Mouse (Mus musculus): ENCODE data around the gene Sox5.

Sox5 gene

DNA sequence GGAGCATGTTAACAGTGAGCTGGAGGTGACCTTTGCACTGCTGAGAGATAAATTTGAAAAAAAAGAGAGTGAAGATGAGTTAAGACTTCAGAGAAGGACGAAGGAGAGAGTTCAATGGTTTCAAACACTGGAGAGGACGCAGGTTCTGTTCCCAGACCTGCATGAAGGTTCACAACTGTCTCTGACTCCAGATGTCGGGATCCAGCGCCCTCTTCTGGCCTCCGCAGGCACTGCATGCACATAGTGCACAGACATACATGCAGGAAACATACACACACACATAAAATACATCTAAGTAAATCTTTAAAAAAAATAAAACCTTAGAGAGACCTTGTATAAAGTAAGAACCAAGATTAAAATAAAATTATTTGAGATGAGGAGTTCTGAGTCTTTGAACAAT lies 352.5 kb downstream of the Sox5 start:
- no peak for DNase-seq (ENCODE audit: low read depth)

DNA sequence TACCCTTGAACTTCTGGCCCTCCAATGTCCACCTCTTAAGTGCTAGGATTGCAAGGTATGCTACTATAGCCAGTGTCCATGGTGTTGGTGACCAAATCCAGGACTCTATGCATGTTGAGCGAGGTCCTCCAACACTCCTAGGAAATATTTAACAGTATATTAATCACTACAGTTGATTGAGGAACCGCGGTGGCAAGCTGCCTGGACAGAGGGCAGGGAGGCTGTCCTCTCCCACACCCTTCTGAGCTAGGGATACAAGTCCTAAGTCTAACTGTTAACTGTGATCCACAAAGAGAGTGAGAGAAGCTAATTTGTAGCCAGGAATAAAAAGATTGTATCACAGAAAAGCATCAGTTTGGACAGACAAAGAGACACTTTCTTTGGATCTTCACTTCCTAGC lies 373.7 kb downstream of the Sox5 start:
- DNase-seq (ENCODE audit: low read depth) = no peak

DNA sequence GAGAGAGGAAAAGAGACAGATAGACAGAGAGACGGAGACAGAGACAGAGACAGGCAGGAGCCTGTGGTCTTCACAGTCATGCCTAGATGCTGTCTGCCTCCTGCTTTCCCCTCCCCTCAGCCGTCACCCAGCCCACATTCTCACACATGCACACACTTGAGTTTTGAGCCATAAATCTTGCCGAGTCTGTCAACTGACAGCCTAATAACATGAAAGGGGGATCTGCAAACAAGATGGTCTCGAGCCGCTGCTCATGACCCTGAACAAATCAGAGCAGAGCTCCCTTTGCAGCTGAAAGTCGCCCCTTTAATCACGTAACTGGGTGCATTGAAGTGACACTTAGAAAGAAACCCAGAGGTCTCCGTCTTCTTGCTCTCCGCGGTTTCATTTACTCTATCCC lies 383.7 kb downstream of the Sox5 start:
- no peak for DNase-seq (ENCODE audit: low read depth)

DNA sequence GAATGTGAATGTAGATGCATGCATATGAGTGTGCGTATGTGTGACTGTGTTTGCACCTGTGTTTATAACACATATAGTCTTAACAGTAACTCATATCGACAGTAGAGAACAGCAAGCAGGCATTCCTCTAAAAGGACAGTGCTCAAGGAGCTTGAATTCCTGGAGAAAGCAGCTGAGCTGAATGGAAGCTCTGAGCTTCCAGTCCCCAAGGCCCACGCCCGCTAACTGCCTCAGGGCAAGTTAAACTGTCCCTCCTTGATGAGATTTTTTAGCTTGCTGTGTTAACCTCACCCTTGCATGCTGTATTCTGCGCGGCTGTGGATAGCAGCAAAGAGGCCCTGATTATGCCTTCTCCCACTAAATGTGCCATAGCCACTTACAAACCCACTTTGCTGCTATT lies 388.6 kb downstream of the Sox5 start:
- no peak for DNase-seq (ENCODE audit: low read depth)

DNA sequence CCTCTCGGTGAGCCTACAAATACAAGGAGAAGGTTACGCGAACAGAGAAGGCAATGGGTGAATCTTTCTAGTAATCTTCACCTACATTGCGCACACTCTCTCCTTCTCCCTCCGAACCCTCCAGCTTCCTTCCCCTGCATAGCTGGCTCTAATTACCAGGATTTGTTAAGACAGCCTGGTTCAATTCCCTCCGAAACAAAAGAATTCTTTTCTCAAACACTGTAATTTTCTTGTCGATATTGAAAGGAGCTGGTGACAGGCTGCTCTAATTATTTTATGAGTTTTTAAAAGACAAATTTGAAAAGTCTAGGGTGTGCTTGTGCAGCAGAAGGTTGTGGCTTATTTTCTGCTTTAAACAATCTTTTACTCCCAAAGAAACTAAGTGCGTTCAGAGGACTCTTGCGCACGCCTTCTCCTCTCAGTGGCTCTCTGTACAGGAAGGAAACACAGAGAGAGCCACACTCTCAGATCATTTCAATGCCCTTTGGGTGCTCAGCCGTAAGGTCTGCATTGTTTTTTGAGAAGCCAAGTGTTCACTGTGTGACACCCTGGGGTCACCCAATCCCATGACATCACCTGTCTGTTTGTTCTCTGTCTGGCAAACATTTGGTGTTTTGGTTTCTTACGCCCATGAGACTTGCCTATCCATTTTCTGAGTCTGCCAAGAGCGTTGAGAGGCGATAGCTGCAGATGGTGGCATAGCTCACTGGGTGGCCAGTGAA lies 392.3 kb downstream of the Sox5 start:
- no peak for DNase-seq (ENCODE audit: low read depth)

DNA sequence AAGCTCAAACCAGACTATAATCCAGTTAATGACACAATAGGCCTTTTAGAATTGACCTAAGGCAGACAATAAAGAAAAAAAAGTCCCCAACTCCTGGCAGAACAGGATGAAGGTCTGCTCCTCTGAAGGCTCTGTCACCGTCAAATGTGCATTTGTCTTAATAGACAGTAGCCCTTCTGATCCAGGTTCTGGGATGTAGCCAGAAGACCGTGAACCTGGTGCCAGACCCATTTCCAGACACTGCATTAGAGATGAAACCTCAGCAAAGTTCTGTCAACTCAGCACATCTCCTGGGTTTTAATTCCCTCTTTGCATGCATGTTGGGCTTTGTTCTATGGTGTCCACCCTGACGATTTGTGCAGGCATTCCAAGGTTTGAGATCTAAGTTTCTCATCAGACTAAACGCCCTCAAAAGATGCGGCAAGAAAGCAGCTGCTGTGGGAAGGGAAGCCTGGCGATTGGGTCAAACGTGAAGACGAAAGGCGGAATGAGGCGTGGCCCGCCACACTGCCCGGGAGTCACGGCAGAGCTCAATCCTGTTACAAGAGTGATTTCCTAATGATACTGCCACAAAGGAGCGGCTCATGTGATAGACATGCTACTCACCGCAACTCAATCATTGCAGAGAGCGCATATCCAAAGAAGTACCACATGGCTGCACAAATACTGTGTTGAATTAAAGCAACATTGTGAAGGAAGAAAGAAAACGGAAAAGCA lies 394.1 kb downstream of the Sox5 start:
- no peak for DNase-seq (ENCODE audit: low read depth)

DNA sequence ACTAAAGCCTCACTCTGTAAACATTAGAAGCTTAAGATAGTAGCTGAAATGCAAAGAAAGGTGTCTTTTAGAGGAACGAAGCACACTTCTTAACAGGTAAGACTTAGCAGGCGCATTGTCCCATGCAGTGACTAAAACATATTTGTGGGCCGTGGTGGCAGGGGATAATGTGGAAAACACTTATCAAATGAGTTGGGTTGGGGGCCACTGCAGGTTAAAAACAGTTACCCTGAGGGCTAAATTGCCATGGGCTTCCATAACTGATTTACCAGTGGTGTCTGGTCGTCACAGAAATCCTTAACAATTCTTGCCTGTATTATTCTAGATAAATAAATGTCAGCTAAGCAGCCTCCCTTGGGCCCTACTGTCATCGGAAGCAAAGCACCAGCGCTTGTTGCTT lies 401.1 kb downstream of the Sox5 start:
- DNase-seq (ENCODE audit: low read depth) = no peak

DNA sequence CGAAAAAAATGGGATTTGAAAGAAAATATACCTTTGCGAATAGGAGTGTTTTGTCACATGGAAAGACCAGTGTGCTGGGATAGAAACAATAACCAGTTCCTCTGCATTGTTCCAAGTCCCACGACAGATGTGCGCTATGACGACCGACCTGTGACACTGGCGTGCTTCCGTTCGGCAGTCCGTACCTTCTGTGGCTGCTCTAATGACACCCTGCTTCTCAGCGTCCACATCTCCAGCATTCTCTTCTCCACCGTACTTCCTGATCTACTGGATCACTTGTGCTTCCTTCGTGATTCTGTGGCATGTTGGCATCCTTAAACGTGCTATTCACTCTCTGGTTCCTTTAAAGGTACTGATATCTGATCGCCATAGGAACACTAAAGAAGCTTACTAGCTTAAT lies 401.6 kb downstream of the Sox5 start:
- no peak for DNase-seq (ENCODE audit: low read depth)

DNA sequence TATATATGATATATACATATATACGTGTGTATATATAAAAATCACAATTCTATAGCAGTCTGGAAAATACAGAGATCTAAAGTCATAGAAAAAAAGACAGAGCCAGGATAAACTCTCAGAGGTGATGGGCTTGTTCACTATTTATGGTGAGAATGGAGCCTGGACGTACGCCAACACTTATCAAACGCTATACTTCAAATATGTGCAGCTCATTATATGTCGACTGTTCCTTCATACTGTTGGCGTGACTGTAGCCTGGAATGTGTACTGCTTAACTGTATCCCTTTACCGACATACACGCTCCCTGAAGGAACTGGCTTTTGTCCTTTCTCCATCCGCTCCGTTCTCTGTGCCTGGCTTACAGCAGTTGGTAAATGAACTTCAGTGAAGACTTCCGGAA lies 407.0 kb downstream of the Sox5 start:
- DNase-seq (ENCODE audit: low read depth) = no peak

DNA sequence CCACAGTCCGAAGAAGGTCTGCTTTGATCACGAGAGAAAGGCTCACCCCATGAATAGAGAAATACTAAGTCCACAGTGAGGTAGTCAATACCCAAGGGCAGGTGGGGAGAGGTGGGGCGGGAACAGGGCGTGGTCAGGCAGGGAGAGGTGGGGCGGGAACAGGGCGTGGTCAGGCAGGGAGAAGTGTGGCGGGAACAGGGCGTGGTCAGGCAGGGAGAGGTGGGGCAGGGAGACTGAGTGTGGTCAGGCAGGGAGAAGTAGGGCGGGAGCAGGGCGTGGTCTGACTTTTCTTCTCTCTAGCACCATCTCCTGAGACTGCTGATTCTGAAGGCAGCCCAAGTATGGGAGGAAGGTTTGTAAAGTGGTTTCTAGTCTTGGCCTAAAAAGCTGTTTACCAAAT lies 411.1 kb downstream of the Sox5 start:
- no peak for DNase-seq (ENCODE audit: low read depth)

DNA sequence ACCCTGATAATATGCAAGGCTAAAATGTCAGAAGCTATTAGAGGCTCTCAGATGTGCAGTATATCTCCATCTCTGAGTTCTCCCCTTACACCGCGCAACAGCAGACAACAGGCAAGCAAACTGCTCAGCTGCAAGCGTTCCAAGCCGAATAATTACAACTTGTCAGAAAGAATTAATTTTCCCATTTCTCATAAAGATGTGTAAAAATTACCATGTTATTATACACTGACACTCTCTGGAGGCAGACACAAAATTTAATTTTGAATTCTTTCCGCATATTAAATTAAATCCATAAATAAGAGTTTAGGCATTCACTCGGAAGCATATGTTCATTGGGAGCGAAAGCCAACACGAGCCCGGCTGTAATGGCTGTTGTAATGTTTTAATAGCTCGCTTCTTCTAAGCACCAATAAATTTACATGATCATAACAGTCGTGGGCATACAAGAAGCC lies 414.1 kb downstream of the Sox5 start:
- no peak for DNase-seq (ENCODE audit: low read depth)

DNA sequence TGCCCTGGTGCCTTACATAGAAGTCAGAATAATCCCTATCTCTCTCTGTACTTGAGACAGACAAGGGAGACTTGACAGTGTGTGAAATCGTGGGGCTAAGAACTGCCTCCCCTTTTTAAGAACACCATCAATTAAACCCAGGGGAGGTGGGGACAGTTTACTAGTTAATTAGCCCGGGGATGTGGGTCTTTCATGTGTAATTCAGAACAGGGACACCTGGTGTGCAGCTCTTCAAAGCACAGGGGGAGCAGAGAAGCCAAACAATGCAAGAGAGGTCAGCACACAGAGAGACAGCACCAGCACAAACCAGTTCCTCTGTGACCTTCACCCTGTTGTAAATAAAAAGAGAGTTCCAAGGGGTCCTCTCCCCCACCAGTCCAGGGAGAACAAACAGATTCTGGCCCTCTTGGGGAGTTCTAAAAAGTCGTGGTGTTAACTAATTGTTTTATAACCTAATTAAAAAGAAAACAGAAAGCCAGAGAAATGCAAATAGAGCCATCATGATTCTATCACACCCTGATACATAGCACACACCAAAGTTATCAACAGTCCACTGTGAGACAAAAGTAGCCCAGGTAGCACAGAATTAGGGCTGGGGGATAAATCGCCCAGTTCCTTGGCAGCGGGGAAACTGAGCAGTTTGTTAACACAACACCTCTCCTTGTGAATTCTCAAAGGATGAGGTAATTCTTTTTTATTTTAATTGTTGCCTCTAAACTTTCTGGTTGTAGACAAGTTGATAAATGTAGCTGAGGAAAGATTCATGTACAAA lies 420.3 kb downstream of the Sox5 start:
- no peak for DNase-seq (ENCODE audit: low read depth)

DNA sequence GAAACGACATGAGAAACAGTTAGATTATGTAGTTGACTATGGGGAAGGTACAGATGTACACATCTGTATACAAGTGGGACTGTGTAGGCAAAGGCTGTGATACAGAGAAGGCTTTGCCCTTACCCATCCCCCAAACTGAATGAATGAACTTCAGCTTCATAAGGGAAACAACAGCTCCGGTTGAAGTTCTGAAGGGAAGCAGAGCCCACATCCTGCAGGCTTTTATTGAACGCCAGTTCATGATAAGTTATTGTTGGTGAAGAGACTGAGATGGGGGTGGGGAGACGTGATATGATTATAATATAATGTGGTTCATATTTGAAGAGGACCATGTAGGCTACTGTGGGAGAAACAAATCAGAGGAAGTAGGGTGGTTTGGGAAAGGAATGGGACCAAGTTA lies 424.7 kb downstream of the Sox5 start:
- no peak for DNase-seq (ENCODE audit: low read depth)

DNA sequence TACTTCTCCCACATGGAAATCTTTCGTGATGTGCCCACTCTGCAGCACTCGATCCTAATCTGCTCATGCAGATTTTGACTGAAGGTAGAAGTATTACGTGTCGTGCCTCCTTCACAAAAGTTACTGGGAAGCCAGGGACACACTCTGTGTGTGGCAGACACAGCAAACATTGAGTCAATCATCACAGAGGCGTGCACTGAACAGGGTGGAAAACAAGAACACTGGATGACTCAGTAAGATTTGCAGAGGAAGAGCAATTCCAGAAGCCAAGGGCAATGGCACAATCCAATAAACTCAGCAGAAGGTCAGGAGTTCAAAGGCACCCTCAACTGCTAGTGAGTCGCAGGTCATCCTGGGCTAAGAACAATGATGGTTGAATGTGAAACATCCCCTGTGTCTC lies 430.7 kb downstream of the Sox5 start:
- DNase-seq (ENCODE audit: low read depth) = no peak

DNA sequence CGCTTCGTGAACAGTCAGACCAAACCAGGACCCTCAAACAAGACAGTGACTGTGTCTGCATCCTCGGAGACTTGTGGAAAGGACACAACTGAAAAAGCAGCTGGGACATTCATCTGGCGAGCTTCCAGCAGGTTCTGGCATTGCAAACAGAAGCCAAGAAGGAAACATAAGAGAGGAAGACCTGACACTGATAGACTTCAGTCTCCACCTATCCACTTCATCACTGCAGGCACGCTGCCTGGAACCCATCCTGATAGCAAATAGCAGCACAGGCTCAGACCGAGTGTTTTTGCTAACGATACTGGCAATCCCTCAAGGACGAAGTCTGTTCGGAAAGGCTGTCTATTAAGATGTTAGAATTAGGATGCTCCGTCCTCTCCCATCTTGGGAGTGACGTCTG lies 438.4 kb downstream of the Sox5 start:
- no peak for DNase-seq (ENCODE audit: low read depth)

DNA sequence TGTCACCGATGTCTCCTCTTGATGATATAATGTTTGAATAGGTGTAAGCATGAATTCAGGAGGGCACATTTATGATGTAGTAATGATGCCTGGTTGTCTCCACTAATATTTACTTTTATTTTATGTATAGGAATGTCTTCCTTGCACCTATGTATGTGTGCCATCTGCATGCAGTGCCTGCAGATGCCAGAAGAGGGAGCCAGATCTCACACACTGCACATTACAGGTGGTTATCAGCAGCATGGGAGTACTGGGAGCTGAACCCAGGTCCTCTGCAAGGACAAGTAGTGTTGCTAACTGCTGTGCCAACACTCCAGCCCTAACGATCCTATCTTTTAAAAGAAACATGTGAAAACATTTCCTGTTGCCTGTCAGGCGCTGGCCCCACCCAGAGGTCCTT lies 442.2 kb downstream of the Sox5 start:
- DNase-seq (ENCODE audit: low read depth) = no peak

DNA sequence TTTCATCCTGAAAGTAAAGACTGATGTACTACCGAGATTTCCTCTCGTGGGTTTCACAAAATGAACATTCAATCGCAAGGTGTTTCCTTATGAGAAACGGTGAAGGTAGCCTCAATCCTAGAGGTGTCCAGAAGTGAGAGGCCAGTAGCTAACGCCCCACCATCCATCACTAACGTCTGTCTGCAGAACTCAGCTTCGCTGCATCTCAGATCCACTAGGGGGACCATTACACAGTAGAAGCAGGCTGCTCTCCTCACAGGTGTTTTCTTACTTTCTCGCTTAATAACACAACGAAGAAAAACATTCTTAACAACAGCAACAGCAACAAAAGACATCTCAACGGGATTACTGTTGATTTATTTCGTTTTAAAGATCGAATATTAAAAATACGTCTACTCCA lies 442.8 kb downstream of the Sox5 start:
- no peak for DNase-seq (ENCODE audit: low read depth)

DNA sequence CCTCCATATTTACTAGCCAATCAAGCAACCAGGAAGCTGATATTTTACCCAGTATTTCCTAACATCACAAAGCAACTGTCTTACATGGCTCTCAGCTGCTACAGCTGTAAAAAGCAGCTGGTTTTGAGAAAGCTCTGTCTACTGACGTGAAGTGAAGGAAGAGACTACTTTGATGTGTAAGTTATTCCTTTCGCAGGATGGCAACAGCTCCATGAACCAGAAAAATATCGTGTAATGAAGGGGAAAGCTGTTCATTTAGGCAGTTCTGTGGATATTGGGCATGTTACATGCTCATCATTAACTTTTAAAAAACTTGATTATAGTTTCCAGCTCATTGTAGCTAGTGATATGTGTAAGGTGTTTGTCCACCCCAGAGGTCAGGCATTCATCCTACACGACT lies 443.6 kb downstream of the Sox5 start:
- no peak for DNase-seq (ENCODE audit: low read depth)

DNA sequence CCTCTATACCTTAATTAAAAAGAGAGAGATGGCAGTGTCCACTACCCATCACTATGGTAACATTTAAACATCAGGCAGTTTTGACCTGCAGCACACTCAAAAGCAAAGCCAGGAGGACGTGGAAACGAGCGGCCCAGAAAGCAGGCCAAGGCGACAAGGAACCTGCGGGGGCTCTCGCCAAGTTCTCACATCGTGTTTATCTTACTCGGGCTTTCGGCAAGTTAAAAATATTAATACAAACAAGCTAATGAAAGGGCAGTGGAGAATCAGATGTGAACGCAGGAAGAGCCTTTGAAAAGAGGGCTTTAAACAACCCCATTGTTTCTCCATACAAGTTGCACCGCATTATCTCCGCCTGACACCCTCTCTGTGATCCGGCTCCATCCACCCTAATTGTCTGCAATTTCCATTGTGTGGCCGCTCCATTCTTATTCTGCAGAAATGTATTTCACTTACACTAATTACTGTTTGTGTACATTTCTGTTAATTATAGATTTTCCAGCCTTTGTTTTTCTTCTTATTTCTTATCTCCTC lies 444.3 kb downstream of the Sox5 start:
- DNase-seq (ENCODE audit: low read depth) = no peak

DNA sequence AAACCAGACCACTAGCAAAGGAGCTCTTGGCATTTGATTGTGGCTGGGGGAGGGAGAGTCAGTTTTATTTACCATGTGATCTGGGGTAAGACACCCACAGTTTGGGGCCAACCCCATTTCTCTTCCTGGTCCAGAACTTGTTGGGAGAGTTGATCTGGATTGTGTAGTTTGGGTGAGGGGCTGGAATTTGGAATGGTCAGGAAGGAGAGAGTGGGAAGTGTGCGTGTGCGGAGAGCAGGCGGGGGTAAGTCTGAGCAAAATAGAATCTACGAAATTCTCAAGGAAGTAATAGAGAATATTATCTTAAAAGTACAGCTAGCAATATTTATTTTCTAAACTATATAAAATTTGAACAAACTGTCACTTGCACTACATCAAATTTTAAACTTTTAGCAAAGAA lies 445.0 kb downstream of the Sox5 start:
- DNase-seq (ENCODE audit: low read depth) = no peak

DNA sequence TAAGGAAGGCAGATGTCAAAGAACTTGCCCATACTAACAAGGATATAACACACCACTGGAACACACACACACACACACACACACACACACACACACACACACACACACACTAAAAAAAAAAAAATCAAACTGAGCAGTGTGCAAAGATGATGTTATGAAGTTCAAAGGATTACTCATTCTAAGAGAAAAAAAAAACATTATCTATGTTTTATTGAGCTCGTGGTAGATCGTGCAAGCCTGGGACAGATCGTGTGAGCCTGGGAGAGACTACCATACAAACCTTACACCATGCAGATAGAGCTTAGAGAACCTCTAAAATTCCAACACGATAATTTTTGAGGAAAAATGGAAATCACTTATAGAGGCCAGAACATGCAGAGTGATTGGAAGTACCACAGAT lies 448.6 kb downstream of the Sox5 start:
- DNase-seq (ENCODE audit: low read depth) = no peak

DNA sequence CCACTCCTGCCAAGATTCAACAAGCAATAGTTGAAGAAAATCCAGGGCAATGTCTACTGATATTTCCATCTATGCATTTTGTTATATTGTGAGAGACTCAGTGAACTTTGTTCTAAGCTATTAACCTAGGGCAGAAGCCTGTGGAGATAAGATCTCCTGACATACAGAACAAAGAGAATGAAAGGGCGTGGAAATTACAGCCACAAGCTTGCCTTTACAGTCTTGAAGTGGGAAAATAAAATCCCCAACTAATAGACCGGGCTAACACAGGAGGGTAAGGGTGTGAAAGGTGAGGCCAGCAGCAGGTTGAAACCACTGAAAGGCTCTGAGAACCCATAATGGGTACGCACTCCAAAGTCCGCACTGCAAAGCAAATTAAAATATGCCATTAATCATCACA lies 449.8 kb downstream of the Sox5 start:
- no peak for DNase-seq (ENCODE audit: low read depth)
